Mouse (Mus musculus) midbrain, postnatal 0 days (tissue): ENCODE results near the gene Drd4. TPM values are rescaled to one million over a fixed set of nuclear protein-coding genes. Genes with fewer than 3 reads are reported as not detected.

Source experiments
- ATAC-seq: fragments of 200-750 bp; cut with Nextera tagmentation; 2 replicates; pipeline ENCODE4 v1.8.0; 2017; ENCODE audit warnings: moderate number of reproducible peaks, mild to moderate bottlenecking, moderate TSS enrichment, moderate library complexity; ENCODE audit not compliant: low FRiP score
- DNase-seq: peaks from one replicate; pipeline ENCODE4 v3.0.0-alpha.2; 2015; ENCODE audit warnings: low spot score
- H3K27ac ChIP-seq: fragments of 300-500 bp; sonication (generic); 2 replicates; pipeline ENCODE4 v1.5.1; 2014; ENCODE audit warnings: low read depth, mild to moderate bottlenecking, low read length, mixed read lengths
- H3K27me3 ChIP-seq: fragments of 300-500 bp; sonication (generic); 2 replicates; pipeline ENCODE4 v1.6.1; 2014; ENCODE audit warnings: low read length, control low read depth, mixed read lengths; ENCODE audit not compliant: insufficient read depth
- H3K36me3 ChIP-seq: fragments of 300-500 bp; sonication (generic); 2 replicates; pipeline ENCODE4 v1.6.1; 2014; ENCODE audit warnings: low read length, control low read depth, mixed read lengths; ENCODE audit not compliant: insufficient read depth
- H3K4me1 ChIP-seq: fragments of 300-500 bp; sonication (generic); 2 replicates; pipeline ENCODE4 v1.6.1; 2014; ENCODE audit warnings: mild to moderate bottlenecking, control low read depth, antibody characterized with exemption, low read length, mixed read lengths; ENCODE audit not compliant: insufficient read depth
- H3K4me2 ChIP-seq: fragments of 300-500 bp; sonication (generic); 2 replicates; pipeline ENCODE4 v1.6.1; 2014; ENCODE audit warnings: low read depth, mild to moderate bottlenecking, low read length, mixed read lengths; ENCODE audit not compliant: poor library complexity, severe bottlenecking
- H3K4me3 ChIP-seq: fragments of 300-500 bp; sonication (generic); 2 replicates; pipeline ENCODE4 v1.5.1; 2014; ENCODE audit warnings: low read depth, mild to moderate bottlenecking, low read length, moderate library complexity
- H3K9ac ChIP-seq: fragments of 300-500 bp; sonication (generic); replicated peaks from 2 replicates; pipeline ENCODE4 v1.6.1; 2014; ENCODE audit warnings: mild to moderate bottlenecking, low read length, moderate library complexity, mixed read lengths; ENCODE audit not compliant: poor library complexity, severe bottlenecking
- H3K9me3 ChIP-seq: fragments of 300-500 bp; sonication (generic); 2 replicates; pipeline ENCODE4 v1.6.1; 2016; ENCODE audit warnings: low read length, control low read depth
- CTCF ChIP-seq: IDR thresholded peaks from 2 replicates; pipeline ENCODE4 v1.5.1; 2016; ENCODE audit warnings: antibody characterized with exemption, mild to moderate bottlenecking
- WGBS: fragments of 180-500 bp; shearing (Covaris S2); extraction: QIAGEN DNeasy Blood & Tissue Kit; methylation state at CpG from one replicate; pipeline ENCODE4 v1.1.7; 2014; 5-methylcytosine and 5-hydroxymethylcytosine counted together
- polyA plus RNA-seq: library from polyadenylated mRNA; unstranded; fragments of >200 nt; fragmentation: Nextera tagmentation; extraction: Ambion mirVana; gene quantifications from 2 replicates; pipeline ENCODE4 v1.2.1, GENCODE M21; 2015
- total RNA-seq: library from RNA; depleted of rRNA; stranded (reverse); fragments of >200 nt; gene quantifications from 2 replicates; pipeline ENCODE4 v1.2.3, GENCODE M21; 2014; rRNA removed

Drd4 gene
- total and polyA plus RNA-seq, 2 experiments from 2014 or later: 0.55 to 0.73 TPM

- H3K4me2 ChIP-seq: no peak overlapping the region
- WGBS: 94% methylated on average over 5 of the region's 5 CpGs
- no peak for TF ChIP-seq CTCF
These were observed 53.0 kb downstream of the Drd4 start for GRCm38 (mm10) chr7:141344787-141345186.

More at GRCm38 (mm10) chr7:141344787-141345186, 53.0 kb downstream of the Drd4 start:
- Histone ChIP-seq H3K9ac (no peak overlapping the region), H3K9me3 (no peaks in the 10 kb centered on the region), H3K4me1 (no peaks in the 10 kb centered on the region), H3K36me3 (no peaks in the 10 kb centered on the region), H3K27me3 (no peaks in the 10 kb centered on the region), H3K4me3 (no peak overlapping the region), H3K27ac (no peak overlapping the region)
- DNase-seq (no peak), ATAC-seq (no peak)

Other genes with a start within 250 kb of the Drd4 start
- 133 and 146 TPM in 2 replicates for gene B4galnt4, start 230.9 kb upstream of the Drd4 start, total RNA-seq
- gene B4galnt4, start 230.9 kb upstream of the Drd4 start, polyA plus RNA-seq: 52.1 and 53.9 TPM in 2 replicates
- gene Pkp3, start 213.8 kb upstream of the Drd4 start, total RNA-seq: 0.49 TPM in 1 of 2 replicates, not detected in the other
- gene Pkp3, start 213.8 kb upstream of the Drd4 start, polyA plus RNA-seq: not detected in 2 replicates
- gene Sigirr, start 191.4 kb upstream of the Drd4 start, total RNA-seq: 1.1 and 3.9 TPM in 2 replicates
- gene Sigirr, start 191.4 kb upstream of the Drd4 start, polyA plus RNA-seq: 1.8 and 2.0 TPM in 2 replicates
- gene Ano9, start 174.2 kb upstream of the Drd4 start, total RNA-seq: 0.33 and 1.1 TPM in 2 replicates
- 0.50 and 0.72 TPM in 2 replicates for gene Ano9, start 174.2 kb upstream of the Drd4 start, polyA plus RNA-seq
- gene Ptdss2, start 169.6 kb upstream of the Drd4 start, total RNA-seq: 19.6 and 23.4 TPM in 2 replicates
- gene Ptdss2, start 169.6 kb upstream of the Drd4 start, polyA plus RNA-seq: 90.9 and 91.0 TPM in 2 replicates
- 39.1 and 47.1 TPM in 2 replicates for gene Rnh1, start 119.1 kb upstream of the Drd4 start, total RNA-seq
- gene Rnh1, start 119.1 kb upstream of the Drd4 start, polyA plus RNA-seq: 44.2 and 46.8 TPM in 2 replicates
- 109 and 113 TPM in 2 replicates for gene Hras, start 98.0 kb upstream of the Drd4 start, total RNA-seq
- 209 TPM in 2 replicates for gene Hras, start 98.0 kb upstream of the Drd4 start, polyA plus RNA-seq
- 11.5 and 14.9 TPM in 2 replicates for gene Lrrc56, start 97.8 kb upstream of the Drd4 start, total RNA-seq
- gene Lrrc56, start 97.8 kb upstream of the Drd4 start, polyA plus RNA-seq: 8.6 TPM in 2 replicates
- gene Lmntd2, start 77.9 kb upstream of the Drd4 start, total RNA-seq: not detected in 2 replicates
- 0.10 and 0.36 TPM in 2 replicates for gene Lmntd2, start 77.9 kb upstream of the Drd4 start, polyA plus RNA-seq
- 15.5 and 23.5 TPM in 2 replicates for gene Rassf7, start 76.1 kb upstream of the Drd4 start, total RNA-seq
- gene Rassf7, start 76.1 kb upstream of the Drd4 start, polyA plus RNA-seq: 20.7 and 21.7 TPM in 2 replicates
- 46.3 and 54.6 TPM in 2 replicates for gene Phrf1, start 63.2 kb upstream of the Drd4 start, total RNA-seq
- gene Phrf1, start 63.2 kb upstream of the Drd4 start, polyA plus RNA-seq: 35.1 and 39.5 TPM in 2 replicates
- 3.9 and 4.5 TPM in 2 replicates for gene Irf7, start 25.5 kb upstream of the Drd4 start, total RNA-seq
- 2.8 and 2.9 TPM in 2 replicates for gene Irf7, start 25.5 kb upstream of the Drd4 start, polyA plus RNA-seq
- not detected in 2 replicates for gene Cdhr5, start 15.2 kb upstream of the Drd4 start, total RNA-seq
- gene Cdhr5, start 15.2 kb upstream of the Drd4 start, polyA plus RNA-seq: not detected in 2 replicates
- gene Sct, start 12.9 kb upstream of the Drd4 start, total RNA-seq: 1.5 and 2.5 TPM in 2 replicates
- gene Sct, start 12.9 kb upstream of the Drd4 start, polyA plus RNA-seq: 3.3 and 4.3 TPM in 2 replicates
- 246 and 289 TPM in 2 replicates for gene Deaf1, start 35.7 kb downstream of the Drd4 start, total RNA-seq
- 291 and 306 TPM in 2 replicates for gene Deaf1, start 35.7 kb downstream of the Drd4 start, polyA plus RNA-seq
- 25.8 and 29.1 TPM in 2 replicates for gene Tmem80, start 35.7 kb downstream of the Drd4 start, total RNA-seq
- gene Tmem80, start 35.7 kb downstream of the Drd4 start, polyA plus RNA-seq: 31.5 and 34.5 TPM in 2 replicates
- 2.4 and 3.1 TPM in 2 replicates for gene Eps8l2, start 46.9 kb downstream of the Drd4 start, total RNA-seq
- gene Eps8l2, start 46.9 kb downstream of the Drd4 start, polyA plus RNA-seq: 0.48 and 0.74 TPM in 2 replicates
- 166 and 175 TPM in 2 replicates for gene Taldo1, start 100.2 kb downstream of the Drd4 start, total RNA-seq
- 245 and 255 TPM in 2 replicates for gene Taldo1, start 100.2 kb downstream of the Drd4 start, polyA plus RNA-seq
- 72.0 and 72.9 TPM in 2 replicates for gene Gatd1, start 122.1 kb downstream of the Drd4 start, total RNA-seq
- 47.7 and 48.9 TPM in 2 replicates for gene Gatd1, start 122.1 kb downstream of the Drd4 start, polyA plus RNA-seq
- gene Cend1, start 137.5 kb downstream of the Drd4 start, total RNA-seq: 167 and 195 TPM in 2 replicates
- 194 and 233 TPM in 2 replicates for gene Cend1, start 137.5 kb downstream of the Drd4 start, polyA plus RNA-seq
- gene Slc25a22, start 145.9 kb downstream of the Drd4 start, total RNA-seq: 148 and 152 TPM in 2 replicates
- 118 and 121 TPM in 2 replicates for gene Slc25a22, start 145.9 kb downstream of the Drd4 start, polyA plus RNA-seq
- gene Pidd1, start 152.0 kb downstream of the Drd4 start, total RNA-seq: 1.4 and 1.6 TPM in 2 replicates
- gene Pidd1, start 152.0 kb downstream of the Drd4 start, polyA plus RNA-seq: 1.1 and 1.3 TPM in 2 replicates
- gene Rplp2, start 155.4 kb downstream of the Drd4 start, total RNA-seq: 180 and 197 TPM in 2 replicates
- gene Rplp2, start 155.4 kb downstream of the Drd4 start, polyA plus RNA-seq: 761 and 852 TPM in 2 replicates
- gene Pnpla2, start 163.2 kb downstream of the Drd4 start, total RNA-seq: 6.5 and 7.0 TPM in 2 replicates
- gene Pnpla2, start 163.2 kb downstream of the Drd4 start, polyA plus RNA-seq: 22.2 and 24.5 TPM in 2 replicates
- gene Cracr2b, start 169.1 kb downstream of the Drd4 start, total RNA-seq: 4.0 and 5.3 TPM in 2 replicates
- gene Cracr2b, start 169.1 kb downstream of the Drd4 start, polyA plus RNA-seq: 5.3 and 5.9 TPM in 2 replicates
- 46.4 and 52.9 TPM in 2 replicates for gene Cd151, start 175.4 kb downstream of the Drd4 start, total RNA-seq
- gene Cd151, start 175.4 kb downstream of the Drd4 start, polyA plus RNA-seq: 13.6 and 15.0 TPM in 2 replicates
- gene Polr2l, start 183.1 kb downstream of the Drd4 start, total RNA-seq: 27.0 and 28.9 TPM in 2 replicates
- gene Polr2l, start 183.1 kb downstream of the Drd4 start, polyA plus RNA-seq: 77.9 and 78.5 TPM in 2 replicates
- gene Tspan4, start 183.2 kb downstream of the Drd4 start, total RNA-seq: 91.4 and 94.8 TPM in 2 replicates
- gene Tspan4, start 183.2 kb downstream of the Drd4 start, polyA plus RNA-seq: 68.1 and 75.7 TPM in 2 replicates
- 35.4 and 42.8 TPM in 2 replicates for gene Chid1, start 247.9 kb downstream of the Drd4 start, total RNA-seq
- gene Chid1, start 247.9 kb downstream of the Drd4 start, polyA plus RNA-seq: 47.5 and 55.4 TPM in 2 replicates